In genomic region chr5:53427411-53427810, GRCm38 (mm10) we compare ENCODE assay signal across 16 mouse cellular contexts. TPM values are rescaled to one million over a fixed set of nuclear protein-coding genes. Genes with fewer than 3 reads are reported as not detected.
DNase-seq lines count a peak whose midpoint lies in the region.
"Had no signal": no experiment of that assay in that cellular context is flagged by ENCODE, and none has a peak within 500 bp of the region (broad histone marks: within the 10 kb centered on the region; RNA-seq: fewer than 3 reads in every experiment).

No protein-coding gene starts in this region.

- WGBS in forebrain, embryonic 10.5 days = 91% methylated on average over 4 of the region's 4 CpGs

- no peaks in the 10 kb centered on the region for H3K4me1 ChIP-seq in forebrain, embryonic 10.5 days
- H3K4me1 ChIP-seq: embryonic facial prominence, embryonic 10.5 days; hindbrain, embryonic 13.5 days; neural tube, embryonic 13.5 days had no signal

- peaks cover 10% of the 10 kb centered on the region; the same call in 1 of the 2 replicates for H3K9me3 ChIP-seq in forebrain, embryonic 10.5 days
- H3K9me3 ChIP-seq: embryonic facial prominence, embryonic 10.5 days; hindbrain, embryonic 13.5 days; neural tube, embryonic 13.5 days had no signal

- H3K36me3 ChIP-seq in forebrain, embryonic 10.5 days (replicated peaks) = no peaks in the 10 kb centered on the region
- H3K36me3 ChIP-seq: embryonic facial prominence, embryonic 10.5 days; hindbrain, embryonic 13.5 days; neural tube, embryonic 13.5 days had no signal

- no peaks in the 10 kb centered on the region for H3K27me3 ChIP-seq in forebrain, embryonic 10.5 days (ENCODE audit: poor library complexity, severe bottlenecking)
- H3K27me3 ChIP-seq: hindbrain, embryonic 13.5 days; neural tube, embryonic 13.5 days had no signal

- no peak overlapping the region for H3K4me3 ChIP-seq in forebrain, embryonic 10.5 days
- H3K4me3 ChIP-seq: embryonic facial prominence, embryonic 10.5 days; hindbrain, embryonic 13.5 days; neural tube, embryonic 13.5 days had no signal

- peak; percentile 18 to 24 for DNase-seq in cerebellum, postnatal 14 days
- no peak for DNase-seq in cerebellum, postnatal 36 days
- DNase-seq in lung, postnatal 10 days = peak; percentile 26
- no peak for DNase-seq in lung, postnatal 25 days (ENCODE audit: low spot score)
- DNase-seq in adrenal gland, postnatal 25 days = peak; percentile 14
- peak; percentile 51 for DNase-seq in testis, postnatal 10 days (ENCODE audit: low spot score)
- DNase-seq in forebrain, embryonic 10.5 days (ENCODE audit: extremely low spot score, low spot score) = no peak
- DNase-seq in T-cell, adult 2 months (ENCODE audit: low spot score) = no peak
- DNase-seq: cerebellum, adult 8-10 months; gastrocnemius, postnatal 25 days; kidney, adult 18-20 months; kidney, postnatal 36 days had no signal

- H3K27ac ChIP-seq in forebrain, embryonic 10.5 days = no peak overlapping the region
- H3K27ac ChIP-seq: embryonic facial prominence, embryonic 10.5 days; hindbrain, embryonic 13.5 days; liver, embryonic 14.5 days; neural tube, embryonic 13.5 days had no signal

RNA-seq across cellular contexts. Expression of gene Rbpj, which starts 38.5 kb away (rescaled TPM):
- 37.7 and 42.6 TPM in 2 replicates for total RNA-seq in adrenal gland, postnatal 25 days (2021)
- polyA plus RNA-seq in forebrain, embryonic 10.5 days (2016; fragmentation: Nextera tagmentation; extraction: Ambion mirVana) = 41.6 and 44.0 TPM in 2 replicates

Comparison
In these comparisons a context has a peak if more than half of its experiments do, and no peak if none do; other contexts are left out.
1. DNase-seq: peak in cerebellum, postnatal 14 days (2 of 2), lung, postnatal 10 days (single experiment), adrenal gland, postnatal 25 days (single experiment) and testis, postnatal 10 days (single experiment); none in cerebellum, postnatal 36 days (0 of 2), lung, postnatal 25 days (single experiment), forebrain, embryonic 10.5 days (single experiment) and T-cell, adult 2 months (single experiment).